Mouse (Mus musculus): Measurements from ENCODE around the gene Cnnm1.

DNA sequence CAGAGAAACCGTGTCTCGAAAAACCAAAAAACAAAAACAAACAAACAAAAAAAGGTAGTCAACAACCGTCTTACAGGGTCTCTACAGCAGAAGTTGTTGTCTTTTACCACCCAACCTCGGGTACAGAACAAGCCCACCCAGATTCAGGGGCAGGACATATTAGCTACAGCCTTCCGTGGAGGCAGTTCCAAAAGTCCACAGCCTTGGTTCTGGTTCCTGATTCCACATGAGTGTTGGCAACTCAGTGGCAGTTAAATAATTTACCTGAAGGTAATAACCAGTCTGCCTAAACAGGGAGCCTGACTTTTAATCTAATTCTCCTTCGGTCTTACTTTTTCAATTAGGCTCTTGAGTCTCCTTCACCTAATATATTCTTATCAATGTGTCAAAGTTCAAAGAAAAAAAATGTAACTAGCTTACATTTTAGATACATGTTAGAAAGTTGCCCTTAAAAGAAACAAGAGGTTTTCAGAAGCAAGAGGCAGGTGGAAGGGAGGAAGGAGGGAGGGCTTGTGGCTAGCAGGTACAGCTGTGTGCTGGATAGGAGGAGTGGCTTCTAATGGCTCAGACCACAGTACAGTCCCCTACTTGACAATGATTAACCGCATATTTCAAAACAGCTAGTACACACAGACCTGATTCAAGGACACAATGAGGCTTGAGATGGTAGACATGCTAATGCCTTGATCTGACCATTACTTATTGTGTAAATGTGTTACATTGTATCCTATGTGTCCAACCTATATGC is 23.5 kb downstream of the Cnnm1 start:
- TF ChIP-seq POLR2A (IDR thresholded peaks at IDR 0.05; ENCODE audit: borderline replicate concordance, extremely low read depth, insufficient read depth, insufficient read length, poor library complexity, severe bottlenecking) (no peak), CTCF (IDR thresholded peaks at IDR 0.05; ENCODE audit: borderline replicate concordance, extremely low read depth, insufficient read depth, insufficient read length) (no peak)

Measured in brain, embryonic 14.5 days (tissue).